Mouse (Mus musculus) urinary bladder, adult 18-20 months (tissue): Measurements from ENCODE around the gene Tmem160.

Experiments
- DNase-seq, 2 experiments: peaks; one replicate each; pipeline ENCODE4 v3.0.0; 2022; ENCODE audit warnings: low spot score in 2 of 2, mixed read lengths in 2 of 2

Tmem160 gene

GRCm38 (mm10) chr7:16491759-16492158 lies 39.2 kb downstream of the Tmem160 start:
- DNase-seq = peak; percentile 33 to 51

- no peak for DNase-seq
Measured at GRCm38 (mm10) chr7:16492211-16492610, 39.6 kb downstream of the Tmem160 start.

GRCm38 (mm10) chr7:16493361-16493760 lies 40.8 kb downstream of the Tmem160 start:
- no peak for DNase-seq

GRCm38 (mm10) chr7:16496260-16496659 lies 43.7 kb downstream of the Tmem160 start:
- no peak for DNase-seq

- DNase-seq = no peak
Measured at GRCm38 (mm10) chr7:16499671-16500104, 47.1 kb downstream of the Tmem160 start.

- no peak for DNase-seq
Measured at GRCm38 (mm10) chr7:16501571-16501970, 49.0 kb downstream of the Tmem160 start.

GRCm38 (mm10) chr7:16504573-16505225 lies 52.1 kb downstream of the Tmem160 start:
- DNase-seq = no peak
